Mouse (Mus musculus): ENCODE measurements around the gene Slc51a.
"Not testable (repeated sequence)": the region's sequence is repeated elsewhere in the genome, so short reads cannot be mapped to it uniquely, and the experiment has no call there.

The Slc51a gene

DNA sequence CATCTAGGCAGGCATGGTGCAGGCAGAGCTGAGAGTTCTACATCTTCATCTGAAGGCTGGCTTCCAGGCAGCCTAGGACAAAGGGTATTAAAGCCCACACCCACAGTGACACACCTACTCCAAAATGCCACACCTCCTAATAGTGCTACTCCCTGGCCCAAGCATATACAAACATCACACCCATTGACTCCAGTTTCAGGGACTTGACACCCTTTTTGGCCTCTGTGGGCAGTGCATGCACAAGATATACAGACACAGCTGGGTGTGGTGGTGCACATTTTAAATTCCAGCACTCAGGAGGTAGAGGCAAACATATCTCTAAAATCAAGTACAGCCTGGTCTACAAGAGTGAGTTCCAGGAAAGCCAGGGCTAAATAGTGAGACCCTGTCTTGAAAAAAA lies 31.6 kb downstream of the Slc51a start:
- H3K4me1 ChIP-seq (replicated peaks; ENCODE audit: low read depth, low read length): peaks cover 25% of the 10 kb centered on the region
- H3K36me3 ChIP-seq (ENCODE audit: insufficient read depth, low read length): peaks cover 32% of the 10 kb centered on the region
- no peaks in the 10 kb centered on the region for H3K27me3 ChIP-seq (ENCODE audit: insufficient read depth, low read length)
- H3K9me3 ChIP-seq (ENCODE audit: low read length): no peaks in the 10 kb centered on the region
- no peak overlapping the region for H3K4me3 ChIP-seq (replicated peaks; ENCODE audit: low read length)
- TF ChIP-seq NANOG (IDR thresholded peaks at IDR 0.05; ENCODE audit: borderline replicate concordance, low read length): no peak
- no peak for TF ChIP-seq POU5F1 (IDR thresholded peaks at IDR 0.05; ENCODE audit: borderline replicate concordance, low read length)
- no peak for TF ChIP-seq CTCF (conservative IDR thresholded peaks at IDR 0.05; ENCODE audit: low read length)

GRCm38 (mm10) chr16:32454646-32455045 lies 33.0 kb downstream of the Slc51a start:
- peaks cover 18% of the 10 kb centered on the region for H3K4me1 ChIP-seq (replicated peaks; ENCODE audit: low read depth, low read length)
- H3K36me3 ChIP-seq (ENCODE audit: insufficient read depth, low read length): peaks cover 32% of the 10 kb centered on the region
- H3K27me3 ChIP-seq (ENCODE audit: insufficient read depth, low read length): no peaks in the 10 kb centered on the region
- no peaks in the 10 kb centered on the region for H3K9me3 ChIP-seq (ENCODE audit: low read length)
- no peak overlapping the region for H3K4me3 ChIP-seq (replicated peaks; ENCODE audit: low read length)
- TF ChIP-seq POU5F1 (IDR thresholded peaks at IDR 0.05; ENCODE audit: borderline replicate concordance, low read length): no peak
- no peak for TF ChIP-seq NANOG (IDR thresholded peaks at IDR 0.05; ENCODE audit: borderline replicate concordance, low read length)
- no peak for TF ChIP-seq CTCF (conservative IDR thresholded peaks at IDR 0.05; ENCODE audit: low read length)

DNA sequence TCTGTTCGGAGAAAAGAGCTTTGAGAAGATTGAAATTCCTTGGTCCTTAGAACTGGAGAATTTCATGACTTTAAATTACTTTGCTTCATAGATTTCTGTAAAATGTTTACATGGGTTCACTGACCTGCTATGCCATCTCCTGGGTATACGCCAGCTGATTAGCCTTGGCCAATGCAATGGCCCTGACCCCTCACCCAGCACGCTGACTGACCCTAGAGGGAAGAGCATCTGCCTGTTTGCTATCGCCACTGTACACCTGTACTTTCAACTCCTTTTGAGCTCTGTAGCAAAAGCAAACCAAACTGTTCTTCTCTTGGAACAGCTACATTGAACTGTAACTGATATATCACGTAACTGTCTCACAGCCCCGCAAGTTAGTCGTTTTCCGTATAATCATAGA lies 34.6 kb downstream of the Slc51a start:
- Histone ChIP-seq H3K9me3 (ENCODE audit: low read length) (no peaks in the 10 kb centered on the region), H3K36me3 (ENCODE audit: insufficient read depth, low read length) (peaks cover 30% of the 10 kb centered on the region)

GRCm38 (mm10) chr16:32450133-32450532 lies 37.5 kb downstream of the Slc51a start:
- H3K4me3 ChIP-seq (replicated peaks; ENCODE audit: low read length): no peak overlapping the region
- H3K4me1 ChIP-seq (replicated peaks; ENCODE audit: low read depth, low read length): peaks cover 8% of the 10 kb centered on the region; the same call in 1 of the 2 replicates
- peaks cover 22% of the 10 kb centered on the region for H3K36me3 ChIP-seq (ENCODE audit: insufficient read depth, low read length)
- H3K27me3 ChIP-seq (ENCODE audit: insufficient read depth, low read length): no peaks in the 10 kb centered on the region
- no peaks in the 10 kb centered on the region for H3K9me3 ChIP-seq (ENCODE audit: low read length)
- TF ChIP-seq NANOG (IDR thresholded peaks at IDR 0.05; ENCODE audit: borderline replicate concordance, low read length): no peak

More for the DNA sequence above, 34.6 kb downstream of the Slc51a start:
- TF ChIP-seq NANOG (IDR thresholded peaks at IDR 0.05; ENCODE audit: borderline replicate concordance, low read length): no peak
- TF ChIP-seq POU5F1 (IDR thresholded peaks at IDR 0.05; ENCODE audit: borderline replicate concordance, low read length): no peak
- TF ChIP-seq CTCF (conservative IDR thresholded peaks at IDR 0.05; ENCODE audit: low read length): no peak
- peaks cover 20% of the 10 kb centered on the region for H3K4me1 ChIP-seq (replicated peaks; ENCODE audit: low read depth, low read length)
- no peak overlapping the region for H3K4me3 ChIP-seq (replicated peaks; ENCODE audit: low read length)
- H3K27me3 ChIP-seq (ENCODE audit: insufficient read depth, low read length): no peaks in the 10 kb centered on the region

DNA sequence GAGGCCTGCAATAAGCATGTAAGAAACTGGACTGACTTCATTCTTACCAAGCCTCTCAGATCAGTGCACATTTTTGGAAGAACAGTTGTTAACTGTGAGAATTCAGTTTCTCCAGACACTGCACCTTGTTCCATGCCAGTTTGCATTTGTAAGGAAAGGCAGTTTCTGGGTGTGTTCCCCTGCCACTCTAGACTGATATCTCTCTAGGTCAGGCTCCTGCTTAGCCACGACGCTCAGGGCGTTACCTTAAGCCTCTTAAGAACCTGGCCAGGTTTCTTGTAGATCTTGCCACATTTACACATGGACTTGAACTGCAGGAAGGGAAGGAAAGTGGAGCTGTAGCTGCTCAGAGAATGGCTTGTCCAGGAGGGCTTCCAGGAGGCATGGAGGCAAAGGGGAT lies 38.0 kb downstream of the Slc51a start:
- peaks cover 20% of the 10 kb centered on the region for H3K36me3 ChIP-seq (ENCODE audit: insufficient read depth, low read length)
- no peak for TF ChIP-seq CTCF (conservative IDR thresholded peaks at IDR 0.05; ENCODE audit: low read length)
- TF ChIP-seq POU5F1 (IDR thresholded peaks at IDR 0.05; ENCODE audit: borderline replicate concordance, low read length): no peak
- no peak for TF ChIP-seq NANOG (IDR thresholded peaks at IDR 0.05; ENCODE audit: borderline replicate concordance, low read length)
- H3K9me3 ChIP-seq (ENCODE audit: low read length): no peaks in the 10 kb centered on the region
- peaks cover 6% of the 10 kb centered on the region; the same call in 1 of the 2 replicates for H3K4me1 ChIP-seq (replicated peaks; ENCODE audit: low read depth, low read length)
- H3K27me3 ChIP-seq (ENCODE audit: insufficient read depth, low read length): no peaks in the 10 kb centered on the region
- H3K4me3 ChIP-seq (replicated peaks; ENCODE audit: low read length): no peak overlapping the region

- no peak overlapping the region for H3K4me3 ChIP-seq (replicated peaks; ENCODE audit: low read length)
- TF ChIP-seq POU5F1 (IDR thresholded peaks at IDR 0.05; ENCODE audit: borderline replicate concordance, low read length) (no peak), CTCF (conservative IDR thresholded peaks at IDR 0.05; ENCODE audit: low read length) (no peak)
- H3K36me3 ChIP-seq (ENCODE audit: insufficient read depth, low read length): peaks cover 1% of the 10 kb centered on the region
- H3K27me3 ChIP-seq (ENCODE audit: insufficient read depth, low read length): no peaks in the 10 kb centered on the region
- H3K9me3 ChIP-seq (ENCODE audit: low read length): no peaks in the 10 kb centered on the region
- peaks cover 5% of the 10 kb centered on the region; the same call in 1 of the 2 replicates for H3K4me1 ChIP-seq (replicated peaks; ENCODE audit: low read depth, low read length)
Measured at GRCm38 (mm10) chr16:32446563-32447138, 41.0 kb downstream of the Slc51a start.

DNA sequence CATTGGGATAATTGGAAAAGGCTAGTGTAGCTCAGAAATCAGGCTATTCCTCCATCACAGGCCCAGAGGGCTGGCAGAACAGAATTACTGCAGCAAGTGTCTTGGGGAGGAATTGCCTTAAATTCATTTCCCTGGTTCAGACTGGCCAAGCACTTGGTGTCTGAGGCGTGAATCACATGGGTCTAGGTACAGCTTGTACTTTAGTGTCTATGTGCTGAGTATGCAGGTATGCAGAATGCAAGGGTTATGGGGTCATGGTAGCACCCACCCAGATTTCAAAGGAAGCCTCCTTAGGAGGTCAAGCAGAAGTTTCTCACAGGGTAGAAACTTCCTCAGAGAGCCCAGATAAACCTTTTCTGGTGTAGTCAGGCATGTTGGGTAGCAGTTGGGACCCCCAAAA lies 42.1 kb downstream of the Slc51a start:
- H3K4me3 ChIP-seq (replicated peaks; ENCODE audit: low read length): no peak overlapping the region
- no peaks in the 10 kb centered on the region for H3K27me3 ChIP-seq (ENCODE audit: insufficient read depth, low read length)
- no peaks in the 10 kb centered on the region for H3K36me3 ChIP-seq (ENCODE audit: insufficient read depth, low read length)
- no peak for TF ChIP-seq NANOG (IDR thresholded peaks at IDR 0.05; ENCODE audit: borderline replicate concordance, low read length)
- no peak for TF ChIP-seq POU5F1 (IDR thresholded peaks at IDR 0.05; ENCODE audit: borderline replicate concordance, low read length)
- TF ChIP-seq CTCF (conservative IDR thresholded peaks at IDR 0.05; ENCODE audit: low read length): no peak
- H3K4me1 ChIP-seq (replicated peaks; ENCODE audit: low read depth, low read length): peaks cover 5% of the 10 kb centered on the region; the same call in 1 of the 2 replicates
- no peaks in the 10 kb centered on the region for H3K9me3 ChIP-seq (ENCODE audit: low read length)

DNA sequence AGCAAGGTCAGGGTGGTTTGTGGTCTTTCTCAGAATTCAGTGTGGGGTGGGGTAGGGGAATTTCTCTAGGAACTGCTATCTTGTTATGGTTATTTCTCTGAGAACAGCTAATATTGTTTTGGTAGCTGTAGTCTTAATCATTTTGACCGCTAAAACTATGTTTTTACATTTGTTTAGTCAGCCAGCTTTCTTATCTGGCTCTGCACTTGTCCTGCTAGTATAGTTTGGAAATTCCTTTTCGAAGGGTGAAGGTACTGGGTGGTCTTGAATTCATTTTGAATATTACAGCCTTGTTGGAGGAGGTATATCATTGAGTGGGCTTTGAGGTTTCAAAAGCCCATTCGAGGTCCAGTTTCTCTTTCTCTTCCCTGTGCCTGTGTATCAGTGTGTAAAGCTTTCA lies 43.1 kb downstream of the Slc51a start:
- not testable (repeated sequence) for H3K27me3 ChIP-seq (ENCODE audit: insufficient read depth, low read length); H3K4me3 ChIP-seq (replicated peaks; ENCODE audit: low read length); H3K9me3 ChIP-seq (ENCODE audit: low read length); H3K4me1 ChIP-seq (replicated peaks; ENCODE audit: low read depth, low read length); H3K36me3 ChIP-seq (ENCODE audit: insufficient read depth, low read length)

- H3K36me3 ChIP-seq (ENCODE audit: insufficient read depth, low read length): peaks cover 4% of the 10 kb centered on the region; the same call in 1 of the 2 replicates
- no peaks in the 10 kb centered on the region for H3K9me3 ChIP-seq (ENCODE audit: low read length)
- H3K4me1 ChIP-seq (replicated peaks; ENCODE audit: low read depth, low read length): peaks cover 3% of the 10 kb centered on the region; the same call in 1 of the 2 replicates
- no peak for TF ChIP-seq NANOG (IDR thresholded peaks at IDR 0.05; ENCODE audit: borderline replicate concordance, low read length)
- TF ChIP-seq CTCF (conservative IDR thresholded peaks at IDR 0.05; ENCODE audit: low read length): no peak
- no peak for TF ChIP-seq POU5F1 (IDR thresholded peaks at IDR 0.05; ENCODE audit: borderline replicate concordance, low read length)
- H3K4me3 ChIP-seq (replicated peaks; ENCODE audit: low read length): no peak overlapping the region
- no peaks in the 10 kb centered on the region for H3K27me3 ChIP-seq (ENCODE audit: insufficient read depth, low read length)
Measured at GRCm38 (mm10) chr16:32441432-32441831, 46.2 kb downstream of the Slc51a start.

All from E14TG2a.4 (cell line).